Mouse (Mus musculus): Measurements from ENCODE around the gene Olfr1258. TPM values are rescaled to one million over a fixed set of nuclear protein-coding genes. Genes with fewer than 3 reads are reported as not detected.
"Not testable (repeated sequence)": the region's sequence is repeated elsewhere in the genome, so short reads cannot be mapped to it uniquely, and the experiment has no call there.

The Olfr1258 gene
- not detected in 2 replicates for polyA plus RNA-seq (2015; fragmentation: Nextera tagmentation; extraction: Ambion mirVana)

DNA sequence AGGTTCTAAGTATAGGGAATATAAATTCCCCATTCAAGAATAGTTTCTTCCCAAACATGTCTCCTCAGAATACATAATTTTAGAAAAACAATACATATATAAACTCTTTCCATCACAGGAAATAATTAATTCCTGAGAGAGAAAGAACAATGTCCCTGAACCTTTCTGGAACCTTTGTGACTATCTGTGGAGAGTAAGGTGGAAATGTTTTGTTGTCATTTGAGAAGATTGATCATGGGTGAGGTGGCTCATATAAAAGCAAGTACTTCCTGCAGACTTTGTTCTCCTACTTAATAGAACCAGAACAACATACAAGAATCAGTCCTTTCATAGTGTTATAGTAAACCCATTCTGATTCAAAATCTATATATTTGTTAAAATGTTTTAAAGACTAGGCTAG lies at the start of gene Olfr1258:
Gene Olfr1258, plus strand, starts transcription at position 301 of the 400 bp plus-strand sequence.
- Histone ChIP-seq H3K36me3 (ENCODE audit: control insufficient read depth, insufficient read depth) (no peaks in the 10 kb centered on the region), H3K9me3 (replicated peaks; ENCODE audit: control insufficient read depth, low read length) (no peaks in the 10 kb centered on the region), H3K4me2 (ENCODE audit: low read depth, low read length) (no peak within 1 kb of the TSS), H3K27me3 (ENCODE audit: control insufficient read depth, insufficient read depth, low read depth, low read length) (no peaks in the 10 kb centered on the region), H3K9ac (ENCODE audit: low read depth, low read length) (no peak within 1 kb of the TSS), H3K4me1 (ENCODE audit: control insufficient read depth, low read depth, low read length) (no peaks in the 10 kb centered on the region), H3K27ac (ENCODE audit: low read length) (no peak within 1 kb of the TSS), H3K4me3 (ENCODE audit: low read depth, low read length) (no peak within 1 kb of the TSS)
- no peak for ATAC-seq (ENCODE audit: low read depth)

DNA sequence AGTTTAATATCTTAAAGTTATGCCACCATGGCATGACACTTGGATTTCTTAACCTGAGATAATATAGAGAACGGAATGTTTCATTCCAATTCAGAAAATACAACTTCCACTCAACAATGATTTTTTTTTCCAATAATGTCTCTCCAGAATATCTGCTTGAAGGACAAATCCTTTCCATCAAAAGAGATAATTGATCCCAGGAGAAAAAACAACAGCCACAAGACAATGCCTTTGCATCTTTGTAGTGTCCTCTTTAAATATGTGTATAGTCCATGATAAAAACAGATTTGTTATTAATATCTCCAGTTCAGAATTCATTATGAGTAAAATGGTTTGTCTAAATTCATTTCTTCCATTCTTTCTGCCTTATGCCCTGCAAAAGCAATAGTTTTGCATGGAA lies 49.0 kb upstream of the Olfr1258 start, which contains the start of gene Olfr1257:
Gene Olfr1257, plus strand, starts transcription at position 301 of the 400 bp plus-strand sequence.
- Histone ChIP-seq H3K4me2 (ENCODE audit: low read depth, low read length) (no peak within 1 kb of the TSS), H3K4me1 (ENCODE audit: control insufficient read depth, low read depth, low read length) (no peaks in the 10 kb centered on the region), H3K9ac (ENCODE audit: low read depth, low read length) (no peak within 1 kb of the TSS), H3K4me3 (ENCODE audit: low read depth, low read length) (no peak within 1 kb of the TSS), H3K36me3 (ENCODE audit: control insufficient read depth, insufficient read depth) (no peaks in the 10 kb centered on the region), H3K9me3 (replicated peaks; ENCODE audit: control insufficient read depth, low read length) (no peaks in the 10 kb centered on the region), H3K27ac (ENCODE audit: low read length) (no peak within 1 kb of the TSS), H3K27me3 (ENCODE audit: control insufficient read depth, insufficient read depth, low read depth, low read length) (no peaks in the 10 kb centered on the region)
- no peak for ATAC-seq (ENCODE audit: low read depth)
- WGBS (ENCODE audit: insufficient replicate concordance): 71% methylated on average over 1 of the region's 1 CpGs

DNA sequence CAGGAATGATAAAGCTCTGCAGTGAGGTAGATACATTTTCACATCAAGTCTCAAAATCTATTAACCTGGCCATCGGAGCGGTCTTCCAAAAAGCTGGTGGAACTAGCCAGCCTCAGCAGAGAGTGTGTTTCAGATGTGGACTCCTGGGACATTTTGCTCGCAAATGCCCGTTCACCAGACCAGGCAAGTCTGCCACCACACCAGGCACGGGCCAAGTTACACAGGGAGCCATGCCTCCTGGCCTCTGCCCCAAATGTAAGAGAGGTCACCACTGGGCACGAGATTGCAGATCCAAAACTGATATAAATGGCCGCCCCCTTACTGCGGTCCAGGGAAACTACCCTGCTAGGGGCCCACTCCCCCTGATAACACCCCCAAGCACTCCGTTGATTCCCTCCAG lies 14.5 kb upstream of the Olfr1258 start:
- not testable (repeated sequence) for H3K27me3 ChIP-seq (ENCODE audit: control insufficient read depth, insufficient read depth, low read depth, low read length); H3K4me3 ChIP-seq (ENCODE audit: low read depth, low read length); H3K36me3 ChIP-seq (ENCODE audit: control insufficient read depth, insufficient read depth); H3K9me3 ChIP-seq (replicated peaks; ENCODE audit: control insufficient read depth, low read length); H3K27ac ChIP-seq (ENCODE audit: low read length); H3K4me1 ChIP-seq (ENCODE audit: control insufficient read depth, low read depth, low read length); H3K4me2 ChIP-seq (ENCODE audit: low read depth, low read length); H3K9ac ChIP-seq (ENCODE audit: low read depth, low read length); ATAC-seq (ENCODE audit: low read depth)
- whole genome bisulfite sequencing (ENCODE audit: insufficient replicate concordance): 76% methylated on average over 8 of the region's 9 CpGs

DNA sequence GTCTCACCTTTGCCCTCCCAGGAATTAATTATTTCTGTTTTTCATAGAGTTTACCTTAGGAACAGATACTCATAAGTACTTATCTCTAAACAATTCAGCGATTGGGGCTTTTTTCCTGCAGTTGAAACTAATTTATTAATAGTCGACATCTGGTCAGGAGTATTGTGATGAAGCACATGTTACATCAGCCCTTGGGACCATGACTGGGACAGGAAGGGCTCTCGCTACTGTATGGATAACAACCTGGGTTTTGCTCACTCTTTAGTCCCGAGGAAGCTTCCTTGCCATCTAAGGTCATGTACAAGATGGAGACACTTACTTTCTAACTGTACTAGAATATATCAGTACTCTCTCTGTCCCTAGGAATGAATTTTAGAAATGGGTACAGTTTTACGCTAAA lies 21.5 kb downstream of the Olfr1258 start, which contains the start of gene Olfr1259:
Gene Olfr1259, minus strand, starts transcription at position 101 of the 400 bp plus-strand sequence.
- H3K4me1 ChIP-seq (ENCODE audit: control insufficient read depth, low read depth, low read length): no peaks in the 10 kb centered on the region
- H3K27ac ChIP-seq (ENCODE audit: low read length): no peak within 1 kb of the TSS
- no peak for ATAC-seq (ENCODE audit: low read depth)
- H3K27me3 ChIP-seq (ENCODE audit: control insufficient read depth, insufficient read depth, low read depth, low read length): no peaks in the 10 kb centered on the region
- H3K4me2 ChIP-seq (ENCODE audit: low read depth, low read length): no peak within 1 kb of the TSS
- H3K9me3 ChIP-seq (replicated peaks; ENCODE audit: control insufficient read depth, low read length): no peaks in the 10 kb centered on the region
- no peak within 1 kb of the TSS for H3K9ac ChIP-seq (ENCODE audit: low read depth, low read length)
- H3K36me3 ChIP-seq (ENCODE audit: control insufficient read depth, insufficient read depth): no peaks in the 10 kb centered on the region
- H3K4me3 ChIP-seq (ENCODE audit: low read depth, low read length): no peak within 1 kb of the TSS
- WGBS (ENCODE audit: insufficient replicate concordance): 61% methylated on average over 5 of the region's 5 CpGs

DNA sequence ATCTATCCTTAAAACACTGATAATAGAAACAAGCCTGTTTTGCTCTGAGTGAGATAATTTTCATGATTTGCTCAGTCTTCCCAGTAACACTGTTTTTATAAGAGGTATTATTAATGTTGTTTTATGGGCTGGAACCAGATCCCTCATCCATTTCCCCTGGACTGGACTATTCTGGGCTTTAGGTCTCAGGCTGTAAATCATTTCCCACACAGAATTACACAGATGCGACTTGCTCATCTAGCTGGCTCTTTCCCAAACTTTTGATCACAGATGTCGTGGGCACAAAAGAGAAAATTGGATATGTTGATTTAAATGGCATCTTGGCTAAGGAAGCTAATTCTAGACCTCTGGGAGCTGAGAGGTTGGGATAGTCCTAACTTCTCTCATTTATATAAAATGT lies 47.1 kb downstream of the Olfr1258 start, which contains the start of gene Olfr1260:
Gene Olfr1260, plus strand, starts transcription at position 157 of the 400 bp plus-strand sequence.
- ATAC-seq (ENCODE audit: low read depth): no peak
- no peaks in the 10 kb centered on the region for H3K4me1 ChIP-seq (ENCODE audit: control insufficient read depth, low read depth, low read length)
- 45% methylated on average over 2 of the region's 2 CpGs for WGBS (ENCODE audit: insufficient replicate concordance)

DNA sequence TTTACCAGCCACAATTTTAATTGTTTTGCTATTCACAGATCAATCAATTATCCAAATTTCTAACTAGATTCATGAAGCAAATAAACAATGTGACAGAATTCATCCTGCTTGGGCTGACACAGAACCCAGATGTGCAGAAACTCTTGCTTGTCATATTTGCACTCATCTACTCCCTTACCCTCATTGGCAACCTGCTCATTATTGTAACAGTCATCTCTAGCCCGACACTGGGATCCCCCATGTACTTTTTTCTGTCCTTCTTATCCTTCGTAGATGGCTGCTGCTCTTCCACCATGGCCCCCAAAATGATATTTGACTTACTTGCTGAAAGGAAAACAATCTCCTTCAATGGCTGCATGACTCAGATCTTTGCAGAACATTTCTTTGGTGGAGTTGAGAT lies 50.6 kb downstream of the Olfr1258 start:
- no peaks in the 10 kb centered on the region for H3K36me3 ChIP-seq (ENCODE audit: control insufficient read depth, insufficient read depth)
- H3K4me3 ChIP-seq (ENCODE audit: low read depth, low read length): no peak overlapping the region

More for the DNA sequence above, 47.1 kb downstream of the Olfr1258 start, which contains the start of gene Olfr1260:
- Histone ChIP-seq H3K4me2 (ENCODE audit: low read depth, low read length) (no peak within 1 kb of the TSS), H3K9ac (ENCODE audit: low read depth, low read length) (no peak within 1 kb of the TSS), H3K4me3 (ENCODE audit: low read depth, low read length) (no peak within 1 kb of the TSS), H3K9me3 (replicated peaks; ENCODE audit: control insufficient read depth, low read length) (no peaks in the 10 kb centered on the region), H3K27ac (ENCODE audit: low read length) (no peak within 1 kb of the TSS), H3K27me3 (ENCODE audit: control insufficient read depth, insufficient read depth, low read depth, low read length) (no peaks in the 10 kb centered on the region), H3K36me3 (ENCODE audit: control insufficient read depth, insufficient read depth) (no peaks in the 10 kb centered on the region)

More for the DNA sequence above, 50.6 kb downstream of the Olfr1258 start:
- no peak for ATAC-seq (ENCODE audit: low read depth)
- Histone ChIP-seq H3K27me3 (ENCODE audit: control insufficient read depth, insufficient read depth, low read depth, low read length) (no peaks in the 10 kb centered on the region), H3K9me3 (replicated peaks; ENCODE audit: control insufficient read depth, low read length) (no peaks in the 10 kb centered on the region), H3K4me2 (ENCODE audit: low read depth, low read length) (no peak overlapping the region), H3K9ac (ENCODE audit: low read depth, low read length) (no peak overlapping the region), H3K4me1 (ENCODE audit: control insufficient read depth, low read depth, low read length) (no peaks in the 10 kb centered on the region), H3K27ac (ENCODE audit: low read length) (no peak overlapping the region)
- 45% methylated on average over 2 of the region's 2 CpGs for WGBS (ENCODE audit: insufficient replicate concordance)

Other genes with a start within 250 kb of the Olfr1258 start
- not detected in 2 replicates for gene Olfr1252, start 202.3 kb upstream of the Olfr1258 start, polyA plus RNA-seq (2015; fragmentation: Nextera tagmentation; extraction: Ambion mirVana)
- not detected in 2 replicates for gene Olfr1253, start 170.2 kb upstream of the Olfr1258 start, polyA plus RNA-seq (2015; fragmentation: Nextera tagmentation; extraction: Ambion mirVana)
- gene Olfr1254, start 133.7 kb upstream of the Olfr1258 start, polyA plus RNA-seq (2015; fragmentation: Nextera tagmentation; extraction: Ambion mirVana): not detected in 2 replicates
- not detected in 2 replicates for gene Olfr1255, start 115.3 kb upstream of the Olfr1258 start, polyA plus RNA-seq (2015; fragmentation: Nextera tagmentation; extraction: Ambion mirVana)
- not detected in 2 replicates for gene Olfr1256, start 85.8 kb upstream of the Olfr1258 start, polyA plus RNA-seq (2015; fragmentation: Nextera tagmentation; extraction: Ambion mirVana)
- not detected in 2 replicates for gene Olfr48, start 79.1 kb upstream of the Olfr1258 start, polyA plus RNA-seq (2015; fragmentation: Nextera tagmentation; extraction: Ambion mirVana)
- gene Olfr1257, start 48.9 kb upstream of the Olfr1258 start, polyA plus RNA-seq (2015; fragmentation: Nextera tagmentation; extraction: Ambion mirVana): not detected in 2 replicates
- not detected in 2 replicates for gene Olfr1259, start 21.4 kb downstream of the Olfr1258 start, polyA plus RNA-seq (2015; fragmentation: Nextera tagmentation; extraction: Ambion mirVana)
- gene Olfr1260, start 47.0 kb downstream of the Olfr1258 start, polyA plus RNA-seq (2015; fragmentation: Nextera tagmentation; extraction: Ambion mirVana): not detected in 2 replicates
- gene Olfr1261, start 63.9 kb downstream of the Olfr1258 start, polyA plus RNA-seq (2015; fragmentation: Nextera tagmentation; extraction: Ambion mirVana): not detected in 2 replicates
- not detected in 2 replicates for gene Olfr1262, start 72.8 kb downstream of the Olfr1258 start, polyA plus RNA-seq (2015; fragmentation: Nextera tagmentation; extraction: Ambion mirVana)
- not detected in 2 replicates for gene Olfr1263, start 84.8 kb downstream of the Olfr1258 start, polyA plus RNA-seq (2015; fragmentation: Nextera tagmentation; extraction: Ambion mirVana)
- gene Olfr1264, start 98.3 kb downstream of the Olfr1258 start, polyA plus RNA-seq (2015; fragmentation: Nextera tagmentation; extraction: Ambion mirVana): not detected in 2 replicates
- gene Olfr1265, start 108.0 kb downstream of the Olfr1258 start, polyA plus RNA-seq (2015; fragmentation: Nextera tagmentation; extraction: Ambion mirVana): not detected in 2 replicates
- gene Olfr140, start 136.3 kb downstream of the Olfr1258 start, polyA plus RNA-seq (2015; fragmentation: Nextera tagmentation; extraction: Ambion mirVana): not detected in 2 replicates
- not detected in 2 replicates for gene Olfr1269, start 194.1 kb downstream of the Olfr1258 start, polyA plus RNA-seq (2015; fragmentation: Nextera tagmentation; extraction: Ambion mirVana)
- gene Olfr32, start 215.0 kb downstream of the Olfr1258 start, polyA plus RNA-seq (2015; fragmentation: Nextera tagmentation; extraction: Ambion mirVana): not detected in 2 replicates
- not detected in 2 replicates for gene Olfr1270, start 225.8 kb downstream of the Olfr1258 start, polyA plus RNA-seq (2015; fragmentation: Nextera tagmentation; extraction: Ambion mirVana)

All from liver, embryonic 16.5 days (tissue).